Mouse (Mus musculus): Measurements from ENCODE around the gene Cradd. TPM values are rescaled to one million over a fixed set of nuclear protein-coding genes. Genes with fewer than 3 reads are reported as not detected.

Gene Cradd
- polyA plus RNA-seq, 1 experiment = 18.0 TPM

- Histone ChIP-seq H3K4me3 (replicated peaks) (no peak overlapping the region), H3K36me3 (replicated peaks; ENCODE audit: low read length) (peaks cover 32% of the 10 kb centered on the region), H3K27me3 (replicated peaks) (no peaks in the 10 kb centered on the region), H3K4me1 (peaks cover 42% of the 10 kb centered on the region), H3K9me3 (no peaks in the 10 kb centered on the region)
- TF ChIP-seq GATA1 (IDR thresholded peaks at IDR 0.05; ENCODE audit: borderline replicate concordance, low read length) = no peak
- no peak for TF ChIP-seq FLI1 (IDR thresholded peaks at IDR 0.05; ENCODE audit: low read length)
These were observed 6.1 kb downstream of the Cradd start for GRCm38 (mm10) chr10:95317581-95318391.

GRCm38 (mm10) chr10:95317091-95317490, 6.8 kb downstream of the Cradd start:
- Histone ChIP-seq H3K4me1 (peaks cover 40% of the 10 kb centered on the region), H3K27me3 (replicated peaks) (no peaks in the 10 kb centered on the region), H3K9me3 (no peaks in the 10 kb centered on the region), H3K4me3 (replicated peaks) (no peak overlapping the region), H3K36me3 (replicated peaks; ENCODE audit: low read length) (peaks cover 29% of the 10 kb centered on the region)
- TF ChIP-seq FLI1 (IDR thresholded peaks at IDR 0.05; ENCODE audit: low read length) (no peak), GATA1 (IDR thresholded peaks at IDR 0.05; ENCODE audit: borderline replicate concordance, low read length) (no peak)

- peaks cover 41% of the 10 kb centered on the region for H3K4me1 ChIP-seq
- no peak overlapping the region for H3K4me3 ChIP-seq (replicated peaks)
- H3K27me3 ChIP-seq (replicated peaks) = no peaks in the 10 kb centered on the region
- H3K9me3 ChIP-seq = no peaks in the 10 kb centered on the region
- TF ChIP-seq FLI1 (IDR thresholded peaks at IDR 0.05; ENCODE audit: low read length) = no peak
- no peak for TF ChIP-seq GATA1 (IDR thresholded peaks at IDR 0.05; ENCODE audit: borderline replicate concordance, low read length)
- peaks cover 28% of the 10 kb centered on the region for H3K36me3 ChIP-seq (replicated peaks; ENCODE audit: low read length)
These were observed 7.3 kb downstream of the Cradd start for GRCm38 (mm10) chr10:95316675-95317074.

- no peaks in the 10 kb centered on the region for H3K9me3 ChIP-seq
- peaks cover 41% of the 10 kb centered on the region for H3K4me1 ChIP-seq
- no peaks in the 10 kb centered on the region for H3K27me3 ChIP-seq (replicated peaks)
- peaks cover 31% of the 10 kb centered on the region for H3K36me3 ChIP-seq (replicated peaks; ENCODE audit: low read length)
- H3K4me3 ChIP-seq (replicated peaks) = no peak overlapping the region
- TF ChIP-seq GATA1 (IDR thresholded peaks at IDR 0.05; ENCODE audit: borderline replicate concordance, low read length) (no peak), FLI1 (IDR thresholded peaks at IDR 0.05; ENCODE audit: low read length) (no peak)
These were observed 8.0 kb downstream of the Cradd start for GRCm38 (mm10) chr10:95315801-95316474.

- peaks cover 32% of the 10 kb centered on the region for H3K36me3 ChIP-seq (replicated peaks; ENCODE audit: low read length)
- no peak overlapping the region for H3K4me3 ChIP-seq (replicated peaks)
- no peaks in the 10 kb centered on the region for H3K27me3 ChIP-seq (replicated peaks)
- TF ChIP-seq FLI1 (IDR thresholded peaks at IDR 0.05; ENCODE audit: low read length) = no peak
- TF ChIP-seq GATA1 (IDR thresholded peaks at IDR 0.05; ENCODE audit: borderline replicate concordance, low read length) = no peak
- no peaks in the 10 kb centered on the region for H3K9me3 ChIP-seq
- H3K4me1 ChIP-seq = peaks cover 40% of the 10 kb centered on the region
These were observed 8.6 kb downstream of the Cradd start for GRCm38 (mm10) chr10:95315321-95315720.

GRCm38 (mm10) chr10:95314019-95314418, 9.9 kb downstream of the Cradd start:
- TF ChIP-seq FLI1 (IDR thresholded peaks at IDR 0.05; ENCODE audit: low read length) (no peak), GATA1 (IDR thresholded peaks at IDR 0.05; ENCODE audit: borderline replicate concordance, low read length) (no peak)
- peaks cover 51% of the 10 kb centered on the region for H3K4me1 ChIP-seq
- peaks cover 32% of the 10 kb centered on the region for H3K36me3 ChIP-seq (replicated peaks; ENCODE audit: low read length)
- H3K4me3 ChIP-seq (replicated peaks) = no peak overlapping the region
- H3K27me3 ChIP-seq (replicated peaks) = no peaks in the 10 kb centered on the region
- no peaks in the 10 kb centered on the region for H3K9me3 ChIP-seq

- no peak overlapping the region for H3K4me3 ChIP-seq (replicated peaks)
- H3K27me3 ChIP-seq (replicated peaks) = no peaks in the 10 kb centered on the region
- H3K36me3 ChIP-seq (replicated peaks; ENCODE audit: low read length) = peaks cover 32% of the 10 kb centered on the region
- no peak for TF ChIP-seq FLI1 (IDR thresholded peaks at IDR 0.05; ENCODE audit: low read length)
- no peak for TF ChIP-seq GATA1 (IDR thresholded peaks at IDR 0.05; ENCODE audit: borderline replicate concordance, low read length)
- peaks cover 53% of the 10 kb centered on the region for H3K4me1 ChIP-seq
- H3K9me3 ChIP-seq = no peaks in the 10 kb centered on the region
These were observed 10.4 kb downstream of the Cradd start for GRCm38 (mm10) chr10:95313524-95313923.

GRCm38 (mm10) chr10:95310688-95311441, 13.1 kb downstream of the Cradd start:
- Histone ChIP-seq H3K9me3 (no peaks in the 10 kb centered on the region), H3K4me3 (replicated peaks) (no peak overlapping the region), H3K36me3 (replicated peaks; ENCODE audit: low read length) (peaks cover 16% of the 10 kb centered on the region), H3K27me3 (replicated peaks) (no peaks in the 10 kb centered on the region), H3K4me1 (peaks cover 39% of the 10 kb centered on the region)
- TF ChIP-seq GATA1 (IDR thresholded peaks at IDR 0.05; ENCODE audit: borderline replicate concordance, low read length) (no peak), FLI1 (IDR thresholded peaks at IDR 0.05; ENCODE audit: low read length) (no peak)

- peaks cover 10% of the 10 kb centered on the region for H3K36me3 ChIP-seq (replicated peaks; ENCODE audit: low read length)
- no peaks in the 10 kb centered on the region for H3K27me3 ChIP-seq (replicated peaks)
- peaks cover 43% of the 10 kb centered on the region for H3K4me1 ChIP-seq
- H3K4me3 ChIP-seq (replicated peaks) = no peak overlapping the region
- no peak for TF ChIP-seq FLI1 (IDR thresholded peaks at IDR 0.05; ENCODE audit: low read length)
- no peak for TF ChIP-seq GATA1 (IDR thresholded peaks at IDR 0.05; ENCODE audit: borderline replicate concordance, low read length)
- no peaks in the 10 kb centered on the region for H3K9me3 ChIP-seq
These were observed 14.3 kb downstream of the Cradd start for GRCm38 (mm10) chr10:95309412-95310322.
